Mouse (Mus musculus) embryonic fibroblast, embryonic 13.5 days (primary cell): ENCODE measurements around the gene Nab2. TPM values are rescaled to one million over a fixed set of nuclear protein-coding genes. Genes with fewer than 3 reads are reported as not detected.

Source experiments
- H3K27ac ChIP-seq: 2 replicates; pipeline ENCODE4 v1.5.1; 2012; ENCODE audit warnings: low read length, control low read depth, inconsistent platforms; ENCODE audit not compliant: insufficient read depth
- H3K4me1 ChIP-seq: 2 replicates; pipeline ENCODE4 v1.6.1; 2011; ENCODE audit warnings: low read length; ENCODE audit not compliant: control insufficient read depth, insufficient read depth
- H3K4me3 ChIP-seq: 2 replicates; pipeline ENCODE4 v1.5.1; 2011; ENCODE audit warnings: mild to moderate bottlenecking, control low read depth, low read length; ENCODE audit not compliant: insufficient read depth
- CTCF ChIP-seq: IDR thresholded peaks from 2 replicates; pipeline ENCODE4 v1.5.1; 2011; ENCODE audit warnings: mild to moderate bottlenecking, control low read depth, low read length, moderate library complexity, borderline replicate concordance; ENCODE audit not compliant: insufficient read depth
- POLR2A ChIP-seq: IDR thresholded peaks from 2 replicates; pipeline ENCODE4 v1.6.1; 2011; ENCODE audit warnings: low read depth, mild to moderate bottlenecking, control low read depth, low read length, moderate library complexity
- polyA plus RNA-seq: library from polyadenylated mRNA; stranded (reverse); fragments of >200 nt; gene quantifications from 2 replicates; pipeline ENCODE4 v1.2.4, GENCODE M21; 2011; ENCODE audit warnings: low read depth; ENCODE audit not compliant: missing spikeins, insufficient read length

Gene Nab2
- polyA plus RNA-seq, 1 experiment = 69.7 TPM

DNA sequence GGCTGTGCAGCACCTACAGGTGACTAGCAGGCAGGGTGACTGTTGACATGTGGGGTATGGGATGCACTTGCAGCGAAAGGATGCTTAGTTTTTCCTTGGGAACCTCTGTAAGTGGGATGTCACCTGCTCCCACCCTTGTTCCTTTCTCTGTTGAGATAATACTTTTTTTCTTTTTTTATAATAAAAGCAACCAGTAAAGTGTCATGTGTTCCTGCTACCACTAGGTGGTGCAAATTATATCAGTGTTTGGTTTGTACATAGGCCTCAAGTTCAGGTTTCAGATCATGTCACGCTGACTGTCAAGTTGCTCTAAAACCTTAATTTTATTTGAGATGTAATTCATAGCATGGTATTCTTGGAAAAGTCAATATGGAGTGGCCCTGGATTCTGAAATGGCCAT is 26.3 kb upstream of the Nab2 start:
- TF ChIP-seq CTCF (no peak), POLR2A (no peak)
- Histone ChIP-seq H3K4me3 (no peak overlapping the region), H3K27ac (no peak overlapping the region), H3K4me1 (no peaks in the 10 kb centered on the region)

DNA sequence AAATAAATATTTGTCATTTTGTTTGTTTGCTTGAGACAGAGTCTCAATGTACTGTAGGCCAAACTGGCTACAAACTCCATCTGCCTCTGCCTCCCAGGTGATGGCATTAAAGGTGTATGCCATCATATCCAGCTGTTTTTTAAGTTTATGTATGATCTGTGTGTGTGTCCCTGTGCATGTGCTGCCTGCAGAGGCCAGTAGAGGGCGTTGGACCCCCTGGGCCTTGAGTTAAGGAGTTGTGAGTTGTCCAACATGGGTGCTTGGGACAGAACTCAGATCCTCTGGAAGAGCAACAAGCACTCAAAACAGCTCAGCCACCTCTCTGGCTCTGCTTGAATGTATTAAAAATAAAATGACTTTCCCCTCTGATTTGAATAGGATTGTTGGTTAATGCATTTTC is 22.7 kb upstream of the Nab2 start:
- no peak overlapping the region for H3K27ac ChIP-seq
- TF ChIP-seq POLR2A (no peak), CTCF (no peak)
- no peaks in the 10 kb centered on the region for H3K4me1 ChIP-seq
- H3K4me3 ChIP-seq = no peak overlapping the region

DNA sequence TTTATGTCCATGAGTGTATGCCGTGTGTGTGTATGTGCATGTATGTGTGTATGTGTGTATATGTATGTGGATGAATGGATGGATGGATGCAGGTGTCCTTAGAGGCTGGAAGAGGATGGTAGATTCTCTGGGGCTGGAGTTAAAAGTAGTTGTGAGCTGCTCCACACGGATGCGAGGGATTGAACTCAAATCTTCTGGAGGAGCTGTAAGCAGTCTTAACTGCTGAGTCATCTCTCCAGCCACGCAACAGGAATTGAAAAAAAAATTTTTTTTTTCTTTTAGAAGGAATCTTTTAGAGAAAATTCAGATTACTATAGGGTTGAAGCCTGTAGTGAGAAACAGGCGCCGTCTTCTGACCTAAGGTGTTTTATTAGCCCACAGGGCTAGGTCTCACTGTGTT is 14.5 kb upstream of the Nab2 start:
- peak overlapping the region; percentile 71; the same call in 1 of the 2 replicates for H3K27ac ChIP-seq
- H3K4me3 ChIP-seq = no peak overlapping the region
- H3K4me1 ChIP-seq = peaks cover 10% of the 10 kb centered on the region
- TF ChIP-seq POLR2A = no peak
- no peak for TF ChIP-seq CTCF

DNA sequence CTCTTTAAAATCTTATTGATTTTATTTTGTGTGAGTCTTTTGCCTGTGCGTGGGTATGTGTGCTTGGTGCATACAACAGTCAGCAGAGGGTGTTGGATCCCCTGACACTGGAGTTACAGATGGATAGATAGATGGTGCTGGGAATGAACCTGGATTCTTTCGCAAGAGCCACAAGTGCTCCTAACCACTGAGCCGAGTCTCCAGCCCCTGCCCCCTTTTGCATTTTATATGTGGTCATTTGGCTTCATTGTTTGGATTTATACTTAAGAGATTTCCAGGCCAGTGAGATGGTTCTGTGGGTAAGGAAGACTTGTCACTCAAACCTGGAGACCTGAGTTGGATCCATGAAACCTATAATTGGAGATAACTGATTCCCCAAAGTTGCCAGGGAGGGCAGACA is 11.5 kb upstream of the Nab2 start:
- Histone ChIP-seq H3K27ac (no peak overlapping the region), H3K4me3 (no peak overlapping the region), H3K4me1 (peaks cover 7% of the 10 kb centered on the region)
- TF ChIP-seq POLR2A (no peak), CTCF (no peak)

DNA sequence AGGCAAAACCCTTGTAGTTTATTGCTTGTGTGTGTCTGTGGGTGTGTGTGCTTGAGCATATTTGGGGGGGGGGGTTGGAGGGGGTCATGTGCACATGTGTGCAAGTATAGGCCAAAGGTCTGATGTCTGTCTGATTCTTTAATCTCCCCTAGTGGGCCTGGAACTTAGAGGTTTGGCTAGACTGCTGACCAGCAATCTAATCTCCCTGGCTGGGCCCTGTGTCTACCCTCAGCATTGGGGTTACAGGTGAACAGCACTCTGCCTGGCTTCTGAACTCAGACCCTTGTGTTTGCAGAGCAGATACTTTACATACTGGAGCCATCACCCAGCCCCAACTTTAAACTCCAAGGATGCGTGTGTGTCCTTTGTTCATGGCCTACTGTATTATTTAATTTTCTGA is 10.8 kb upstream of the Nab2 start:
- Histone ChIP-seq H3K4me1 (peaks cover 7% of the 10 kb centered on the region), H3K4me3 (no peak overlapping the region), H3K27ac (no peak overlapping the region)
- no peak for TF ChIP-seq POLR2A
- no peak for TF ChIP-seq CTCF

DNA sequence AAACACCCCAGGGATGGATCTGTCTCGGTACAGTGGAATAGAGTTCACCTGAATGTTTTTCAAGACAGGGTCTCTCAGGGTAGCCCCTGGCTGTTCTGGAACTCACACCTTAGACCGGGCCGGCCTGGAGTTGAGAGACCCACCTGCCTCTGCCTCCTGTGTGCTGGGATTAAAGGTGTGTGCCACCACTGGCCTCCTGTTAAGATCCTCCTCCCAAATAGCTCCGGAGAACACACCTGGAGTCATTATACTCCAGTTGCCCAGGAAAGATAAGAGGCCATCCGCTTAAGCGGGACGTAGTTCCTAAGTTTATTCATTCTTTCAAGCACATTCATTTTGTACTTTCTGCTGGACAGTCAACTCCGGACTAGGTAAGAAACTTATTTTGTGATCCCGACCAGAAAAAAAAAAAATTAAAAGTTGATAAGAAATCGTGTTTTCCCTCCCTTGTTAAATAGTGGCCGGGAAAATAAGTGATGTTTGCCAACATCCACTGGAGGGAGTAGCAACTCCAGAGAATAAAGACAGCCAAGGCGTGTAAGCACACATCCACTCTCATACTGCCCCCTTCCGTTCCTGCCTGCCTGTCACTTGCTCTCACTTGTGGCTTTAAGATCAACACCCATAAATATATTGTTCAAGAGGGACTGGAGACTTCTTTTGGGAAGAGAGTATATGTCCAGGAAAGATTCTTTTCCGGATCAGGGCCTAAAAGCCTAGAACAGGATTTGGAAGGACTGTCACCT is 9.4 kb upstream of the Nab2 start:
- TF ChIP-seq POLR2A = no peak
- peak; percentile 93 for TF ChIP-seq CTCF
- no peak overlapping the region for H3K27ac ChIP-seq

DNA sequence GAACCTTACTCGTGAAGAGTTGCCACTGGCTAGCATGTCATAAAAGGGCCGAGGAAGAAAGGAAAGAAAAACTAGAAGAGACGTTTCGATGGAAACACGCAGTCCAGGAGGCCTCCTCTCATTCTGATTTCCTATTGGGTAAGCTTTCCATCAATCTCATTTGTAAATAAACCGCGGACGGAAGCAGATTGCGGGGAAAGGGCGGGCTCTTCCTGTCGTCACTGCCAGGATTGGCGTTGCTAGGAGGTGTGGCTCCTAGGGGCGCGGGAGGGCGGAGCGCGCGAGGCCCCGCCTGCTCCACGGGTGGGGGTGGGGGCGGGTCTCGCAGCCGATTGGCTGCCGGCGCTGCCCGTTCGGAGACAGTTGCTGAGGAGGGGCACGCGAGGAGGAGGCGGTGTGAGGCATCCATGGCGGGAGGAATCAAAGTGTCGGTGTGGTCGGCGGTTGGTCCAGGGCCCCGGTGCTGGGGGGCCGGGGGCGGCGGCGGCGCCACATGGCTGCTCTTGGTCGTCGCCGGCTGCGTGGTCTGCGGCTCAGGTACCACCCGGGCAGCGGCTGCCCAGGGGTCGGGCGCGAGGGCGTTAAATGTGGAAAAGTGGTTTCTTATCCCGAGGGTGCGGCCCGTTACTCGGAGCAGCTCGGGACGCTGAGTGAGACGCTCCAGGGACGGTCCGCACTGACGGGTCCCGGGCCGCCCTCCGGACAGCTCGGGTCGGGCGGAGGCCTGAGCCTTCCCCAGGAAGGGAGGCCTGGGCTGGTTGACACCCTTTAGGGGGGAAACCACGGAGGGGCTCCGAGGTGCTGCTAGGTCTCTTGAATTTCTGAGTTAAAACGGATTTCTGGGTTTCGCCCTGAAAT is 8.6 kb upstream of the Nab2 start:
- Histone ChIP-seq H3K4me1 (no peaks in the 10 kb centered on the region), H3K4me3 (peak overlapping the region; percentile 87), H3K27ac (peak overlapping the region; percentile 74)
- peak; percentile 58 for TF ChIP-seq POLR2A
- TF ChIP-seq CTCF = no peak

More for the DNA sequence above, 9.4 kb upstream of the Nab2 start:
- Histone ChIP-seq H3K4me1 (peaks cover 3% of the 10 kb centered on the region), H3K4me3 (peak overlapping the region; percentile 83)

DNA sequence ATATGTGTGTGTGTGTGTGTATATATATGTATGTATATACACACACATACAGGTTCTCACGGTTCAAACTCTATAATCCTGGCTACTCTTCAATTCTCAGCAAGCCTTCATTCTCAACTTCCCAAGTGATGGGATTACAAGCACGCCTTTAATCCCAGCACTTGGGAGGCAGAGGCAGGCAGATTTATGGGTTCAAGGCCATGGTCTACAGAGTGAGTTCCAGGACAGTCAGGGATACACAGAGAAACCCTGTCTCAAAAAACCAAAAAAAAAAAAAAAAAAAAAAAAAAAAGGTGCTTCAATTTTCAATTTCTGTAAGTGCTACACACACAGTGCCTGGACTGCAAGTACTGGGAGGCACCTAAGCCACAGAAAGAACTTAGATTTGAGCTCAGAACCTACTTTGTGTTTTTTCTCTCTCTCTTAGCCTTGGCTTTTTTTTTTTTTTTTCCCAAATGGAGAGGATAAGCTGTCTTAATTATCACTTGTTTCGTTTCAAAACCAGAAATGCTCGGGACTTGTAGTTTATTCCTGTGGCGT is 7.6 kb upstream of the Nab2 start:
- TF ChIP-seq CTCF = no peak
- no peak for TF ChIP-seq POLR2A
- peak overlapping the region; percentile 74 for H3K27ac ChIP-seq
- peak overlapping the region; percentile 87; the same call in 1 of the 2 replicates for H3K4me3 ChIP-seq
- H3K4me1 ChIP-seq = no peaks in the 10 kb centered on the region

DNA sequence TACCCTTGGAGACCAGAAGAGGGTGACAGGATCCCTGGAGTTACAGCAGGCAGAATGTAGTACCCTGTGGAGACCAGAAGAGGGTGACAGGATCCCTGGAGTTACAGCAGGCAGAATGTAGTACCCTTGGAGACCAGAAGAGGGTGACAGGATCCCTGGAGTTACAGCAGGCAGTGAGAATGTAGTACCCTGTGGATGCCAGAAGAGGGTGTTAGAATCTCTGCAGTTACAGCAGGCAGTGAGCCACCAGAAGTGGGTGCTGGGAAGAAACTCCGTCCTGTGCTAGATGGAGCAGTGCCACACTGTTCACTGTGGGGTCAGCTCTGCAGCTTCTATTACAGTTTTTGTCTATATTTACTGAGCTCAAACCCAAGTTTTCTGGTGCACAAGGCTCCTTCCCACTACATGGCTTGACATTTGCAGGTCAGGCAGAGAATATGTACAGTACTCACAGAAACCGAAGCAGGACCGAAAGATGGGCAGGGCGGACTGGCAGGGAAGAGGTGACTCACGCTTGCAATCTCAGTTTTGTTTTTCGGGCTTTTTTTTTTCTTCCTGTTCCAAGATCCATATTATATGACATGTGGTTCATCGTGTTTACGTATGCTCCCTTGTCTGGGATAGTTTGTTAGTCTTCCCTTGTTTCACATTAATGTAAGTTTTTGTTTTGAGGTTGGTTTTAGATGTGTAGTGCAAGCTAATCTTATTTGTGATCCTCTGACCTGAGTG is 6.6 kb upstream of the Nab2 start:
- Histone ChIP-seq H3K4me1 (no peaks in the 10 kb centered on the region), H3K4me3 (no peak overlapping the region), H3K27ac (peak overlapping the region; percentile 27)
- no peak for TF ChIP-seq POLR2A
- peak; percentile 34; the same call in 1 of the 2 replicates for TF ChIP-seq CTCF
